In genomic region chr8:79828763-79829542, GRCm38 (mm10) we compare ENCODE assay signal across 10 mouse cellular contexts.
DNase-seq lines count a peak whose midpoint lies in the region; ATAC-seq lines count a peak whose summit lies in the region.
"Had no signal": no experiment of that assay in that cellular context is flagged by ENCODE, and none has a peak within 500 bp of the region (broad histone marks: within the 10 kb centered on the region; RNA-seq: fewer than 3 reads in every experiment).

No protein-coding gene starts in this region.

- no peak overlapping the region for H3K27ac ChIP-seq in kidney, embryonic 15.5 days
- no peak overlapping the region for H3K27ac ChIP-seq in embryonic facial prominence, embryonic 13.5 days
- H3K27ac ChIP-seq in hindbrain, embryonic 15.5 days (replicated peaks) = no peak overlapping the region
- no peak overlapping the region for H3K27ac ChIP-seq in neural tube, embryonic 15.5 days (replicated peaks)
- no peak overlapping the region for H3K27ac ChIP-seq in kidney, embryonic 14.5 days (ENCODE audit: low read depth, low read length)

- no peak overlapping the region for H3K9ac ChIP-seq in kidney, embryonic 15.5 days
- H3K9ac ChIP-seq in embryonic facial prominence, embryonic 13.5 days = peak overlapping the region; percentile 51
- no peak overlapping the region for H3K9ac ChIP-seq in hindbrain, embryonic 15.5 days
- no peak overlapping the region for H3K9ac ChIP-seq in neural tube, embryonic 15.5 days (replicated peaks)
- no peak overlapping the region for H3K9ac ChIP-seq in kidney, embryonic 14.5 days (ENCODE audit: low read depth, low read length)

- no peak for ATAC-seq in kidney, embryonic 15.5 days (replicated peaks; ENCODE audit: low FRiP score)
- no peak for ATAC-seq in embryonic facial prominence, embryonic 13.5 days (ENCODE audit: insufficient number of reproducible peaks, insufficient read depth, low FRiP score, low TSS enrichment, low read depth)
- ATAC-seq in hindbrain, embryonic 15.5 days (ENCODE audit: low FRiP score, low read depth) = 0 out of 2 replicates have a peak, but pooled peaks have one; percentile 34
- ATAC-seq in neural tube, embryonic 15.5 days (ENCODE audit: low FRiP score) = no peak
- no peak; the same call in 1 of the 2 replicates for ATAC-seq in kidney, embryonic 14.5 days (ENCODE audit: low FRiP score, low TSS enrichment)

- no peak for DNase-seq in kidney, adult 8-10 months
- no peak for DNase-seq in kidney, adult 9 months
- DNase-seq in adrenal gland, postnatal 36 days = no peak
- DNase-seq: gastrocnemius, postnatal 36 days; right cerebral cortex, postnatal 25 days had no signal

- H3K4me3 ChIP-seq in kidney, embryonic 15.5 days (replicated peaks) = no peak overlapping the region
- no peak overlapping the region for H3K4me3 ChIP-seq in embryonic facial prominence, embryonic 13.5 days
- H3K4me3 ChIP-seq in hindbrain, embryonic 15.5 days = no peak overlapping the region
- no peak overlapping the region for H3K4me3 ChIP-seq in neural tube, embryonic 15.5 days (replicated peaks)
- H3K4me3 ChIP-seq in kidney, embryonic 14.5 days (ENCODE audit: low read length) = no peak overlapping the region

- no peaks in the 10 kb centered on the region for H3K9me3 ChIP-seq in kidney, embryonic 15.5 days (replicated peaks)
- H3K9me3 ChIP-seq in embryonic facial prominence, embryonic 13.5 days = no peaks in the 10 kb centered on the region
- H3K9me3 ChIP-seq in hindbrain, embryonic 15.5 days = no peaks in the 10 kb centered on the region
- H3K9me3 ChIP-seq in neural tube, embryonic 15.5 days (replicated peaks) = no peaks in the 10 kb centered on the region
- no peaks in the 10 kb centered on the region for H3K9me3 ChIP-seq in kidney, embryonic 14.5 days (ENCODE audit: control insufficient read depth, low read length)

- 54% methylated on average over 8 of the region's 8 CpGs for WGBS in kidney, embryonic 15.5 days
- 18% methylated on average over 8 of the region's 8 CpGs for WGBS in embryonic facial prominence, embryonic 13.5 days
- WGBS in hindbrain, embryonic 15.5 days = 21% methylated on average over 8 of the region's 8 CpGs
- WGBS in neural tube, embryonic 15.5 days = 29% methylated on average over 8 of the region's 8 CpGs
- 59% methylated on average over 8 of the region's 8 CpGs for WGBS in kidney, embryonic 14.5 days

- H3K36me3 ChIP-seq in kidney, embryonic 15.5 days = no peaks in the 10 kb centered on the region
- no peaks in the 10 kb centered on the region for H3K36me3 ChIP-seq in embryonic facial prominence, embryonic 13.5 days
- no peaks in the 10 kb centered on the region for H3K36me3 ChIP-seq in hindbrain, embryonic 15.5 days
- H3K36me3 ChIP-seq in neural tube, embryonic 15.5 days = no peaks in the 10 kb centered on the region
- H3K36me3 ChIP-seq in kidney, embryonic 14.5 days (ENCODE audit: control insufficient read depth, insufficient read depth, low read length) = no peaks in the 10 kb centered on the region

- no peaks in the 10 kb centered on the region for H3K27me3 ChIP-seq in kidney, embryonic 15.5 days
- no peaks in the 10 kb centered on the region for H3K27me3 ChIP-seq in embryonic facial prominence, embryonic 13.5 days
- H3K27me3 ChIP-seq in hindbrain, embryonic 15.5 days = no peaks in the 10 kb centered on the region
- H3K27me3 ChIP-seq in neural tube, embryonic 15.5 days (replicated peaks) = no peaks in the 10 kb centered on the region
- no peaks in the 10 kb centered on the region for H3K27me3 ChIP-seq in kidney, embryonic 14.5 days (ENCODE audit: control insufficient read depth, insufficient read depth, low read length)

- peaks cover 6% of the 10 kb centered on the region; the same call in 1 of the 2 replicates for H3K4me1 ChIP-seq in kidney, embryonic 15.5 days
- H3K4me1 ChIP-seq in embryonic facial prominence, embryonic 13.5 days = peaks cover 8% of the 10 kb centered on the region
- H3K4me1 ChIP-seq in hindbrain, embryonic 15.5 days (replicated peaks) = peaks cover 7% of the 10 kb centered on the region; the same call in 1 of the 2 replicates
- 0 out of 2 replicates have a peak, but pooled peaks cover 5% of the 10 kb centered on the region for H3K4me1 ChIP-seq in neural tube, embryonic 15.5 days
- no peaks in the 10 kb centered on the region for H3K4me1 ChIP-seq in kidney, embryonic 14.5 days (ENCODE audit: control insufficient read depth, insufficient read depth, low read length)

- H3K4me2 ChIP-seq in kidney, embryonic 15.5 days = peak overlapping the region; percentile 7; the same call in 1 of the 2 replicates
- H3K4me2 ChIP-seq in embryonic facial prominence, embryonic 13.5 days = peak overlapping the region; percentile 50
- peak overlapping the region; percentile 31 for H3K4me2 ChIP-seq in hindbrain, embryonic 15.5 days
- peak overlapping the region; percentile 24; the same call in 1 of the 2 replicates for H3K4me2 ChIP-seq in neural tube, embryonic 15.5 days
- no peak overlapping the region for H3K4me2 ChIP-seq in kidney, embryonic 14.5 days (replicated peaks; ENCODE audit: low read depth, low read length)
